Mouse (Mus musculus) testis, adult 2 months (tissue): ENCODE results near the gene Cbx7. TPM values are rescaled to one million over a fixed set of nuclear protein-coding genes. Genes with fewer than 3 reads are reported as not detected.

ENCODE experiments used
- H3K27ac ChIP-seq: fragments of 200-500 bp; 2 replicates; pipeline ENCODE4 v1.5.1; 2012; ENCODE audit warnings: low read depth, low read length; ENCODE audit not compliant: control insufficient read depth, insufficient read depth
- H3K27me3 ChIP-seq: fragments of 200-500 bp; 2 replicates; pipeline ENCODE4 v1.6.1; 2012; ENCODE audit warnings: mild to moderate bottlenecking, low read length, moderate library complexity; ENCODE audit not compliant: control insufficient read depth, insufficient read depth
- H3K36me3 ChIP-seq: fragments of 200-500 bp; 2 replicates; pipeline ENCODE4 v1.6.1; 2012; ENCODE audit warnings: mild to moderate bottlenecking, low read length; ENCODE audit not compliant: control insufficient read depth, insufficient read depth
- H3K4me1 ChIP-seq: fragments of 200-500 bp; 2 replicates; pipeline ENCODE4 v1.6.1; 2012; ENCODE audit warnings: low read length; ENCODE audit not compliant: control insufficient read depth, insufficient read depth
- H3K4me3 ChIP-seq: fragments of 200-500 bp; 2 replicates; pipeline ENCODE4 v1.5.1; 2012; ENCODE audit warnings: low read depth, mild to moderate bottlenecking, low read length, moderate library complexity, mixed read lengths; ENCODE audit not compliant: control insufficient read depth
- CTCF ChIP-seq: fragments of 200-500 bp; IDR thresholded peaks from 2 replicates; pipeline ENCODE4 v1.5.1; 2012; ENCODE audit warnings: low read depth, mild to moderate bottlenecking, inconsistent platforms, low read length, moderate library complexity; ENCODE audit not compliant: control insufficient read depth, insufficient read depth, insufficient replicate concordance
- POLR2A ChIP-seq: fragments of 200-500 bp; IDR thresholded peaks from 2 replicates; pipeline ENCODE4 v1.6.1; 2012; ENCODE audit warnings: low read depth, mild to moderate bottlenecking, inconsistent platforms, low read length, moderate library complexity; ENCODE audit not compliant: control insufficient read depth
- polyA plus RNA-seq: library from polyadenylated mRNA; depleted of rRNA; stranded (reverse); fragments of >200 nt; gene quantifications from 2 replicates; pipeline ENCODE4 v1.2.3, GENCODE M21; 2012

The Cbx7 gene
- polyA plus RNA-seq, 1 experiment = 44.0 TPM

GRCm38 (mm10) chr15:80014321-80015210, 43.6 kb upstream of the Cbx7 start, which contains the start of gene Pdgfb:
Gene Pdgfb (minus strand): TSS chr15:80014977.
- Histone ChIP-seq H3K36me3 (no peaks in the 10 kb centered on the region), H3K27ac (no peak within 1 kb of the TSS), H3K4me1 (peaks cover 22% of the 10 kb centered on the region), H3K4me3 (peak within 1 kb of the TSS; percentile 37), H3K27me3 (no peaks in the 10 kb centered on the region)
- TF ChIP-seq CTCF (no peak), POLR2A (peak; percentile 42; the same call in 1 of the 2 replicates)

- no peak overlapping the region for H3K27ac ChIP-seq
- TF ChIP-seq POLR2A = no peak
- TF ChIP-seq CTCF = no peak
- peaks cover 22% of the 10 kb centered on the region for H3K4me1 ChIP-seq
- H3K36me3 ChIP-seq = no peaks in the 10 kb centered on the region
- peak overlapping the region; percentile 37 for H3K4me3 ChIP-seq
- H3K27me3 ChIP-seq = no peaks in the 10 kb centered on the region
Measured at GRCm38 (mm10) chr15:80014031-80014320, 43.1 kb upstream of the Cbx7 start.

GRCm38 (mm10) chr15:80013256-80014030, 42.5 kb upstream of the Cbx7 start:
- H3K27ac ChIP-seq = no peak overlapping the region
- H3K4me1 ChIP-seq = peaks cover 22% of the 10 kb centered on the region
- H3K27me3 ChIP-seq = no peaks in the 10 kb centered on the region
- H3K36me3 ChIP-seq = no peaks in the 10 kb centered on the region
- H3K4me3 ChIP-seq = peak overlapping the region; percentile 71
- TF ChIP-seq CTCF (no peak), POLR2A (no peak)

GRCm38 (mm10) chr15:80012527-80013201, 41.7 kb upstream of the Cbx7 start:
- peaks cover 22% of the 10 kb centered on the region for H3K4me1 ChIP-seq

GRCm38 (mm10) chr15:80011778-80012526, 41.0 kb upstream of the Cbx7 start:
- peaks cover 22% of the 10 kb centered on the region for H3K4me1 ChIP-seq
- H3K36me3 ChIP-seq = no peaks in the 10 kb centered on the region
- H3K27me3 ChIP-seq = no peaks in the 10 kb centered on the region
- TF ChIP-seq POLR2A (no peak), CTCF (no peak)
- peak overlapping the region; percentile 71 for H3K4me3 ChIP-seq
- H3K27ac ChIP-seq = no peak overlapping the region

More at GRCm38 (mm10) chr15:80012527-80013201, 41.7 kb upstream of the Cbx7 start:
- Histone ChIP-seq H3K4me3 (peak overlapping the region; percentile 71), H3K27me3 (no peaks in the 10 kb centered on the region), H3K36me3 (no peaks in the 10 kb centered on the region), H3K27ac (no peak overlapping the region; the same call in none of the 2 replicates)
- TF ChIP-seq CTCF = no peak
- TF ChIP-seq POLR2A = no peak

DNA sequence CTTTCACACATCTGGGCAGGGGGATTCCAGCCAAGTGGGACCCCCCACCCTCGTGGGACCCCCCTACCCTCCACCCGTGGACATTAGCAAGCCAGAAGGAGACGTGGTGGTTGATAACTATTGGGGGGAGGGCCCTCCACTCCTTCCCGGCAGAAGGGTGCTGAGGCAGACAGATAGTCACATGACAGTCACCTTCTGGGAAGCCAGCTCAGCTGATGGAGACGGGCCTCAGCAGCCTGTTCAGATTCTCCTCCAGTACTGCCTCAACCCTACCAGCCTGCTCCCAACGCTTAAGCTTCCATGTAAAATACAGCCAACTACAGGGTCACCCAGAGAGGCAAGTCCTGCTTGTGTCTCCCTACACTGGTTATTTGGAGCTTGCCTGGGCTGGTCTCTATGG, 40.3 kb upstream of the Cbx7 start:
- Histone ChIP-seq H3K27ac (no peak overlapping the region), H3K36me3 (no peaks in the 10 kb centered on the region), H3K4me1 (peaks cover 22% of the 10 kb centered on the region), H3K27me3 (no peaks in the 10 kb centered on the region), H3K4me3 (no peak overlapping the region)
- TF ChIP-seq POLR2A (no peak), CTCF (no peak)

GRCm38 (mm10) chr15:80010182-80010558, 39.3 kb upstream of the Cbx7 start:
- TF ChIP-seq CTCF (no peak), POLR2A (no peak)
- Histone ChIP-seq H3K27me3 (no peaks in the 10 kb centered on the region), H3K4me3 (no peak overlapping the region), H3K4me1 (peaks cover 22% of the 10 kb centered on the region), H3K27ac (no peak overlapping the region), H3K36me3 (no peaks in the 10 kb centered on the region)
